Mouse (Mus musculus) forebrain, embryonic 11.5 days (tissue): ENCODE data around the gene Myocos. TPM values are rescaled to one million over a fixed set of nuclear protein-coding genes. Genes with fewer than 3 reads are reported as not detected.
"Not testable (repeated sequence)": the region's sequence is repeated elsewhere in the genome, so short reads cannot be mapped to it uniquely, and the experiment has no call there.

Experiments used
- ATAC-seq: fragments of 200-750 bp; cut with Nextera tagmentation; replicated peaks from 2 replicates; pipeline ENCODE4 v1.8.0; 2017; ENCODE audit warnings: moderate TSS enrichment; ENCODE audit not compliant: low FRiP score
- DNase-seq: peaks from one replicate; pipeline ENCODE4 v3.0.0-alpha.2; 2017; ENCODE audit warnings: low spot score
- H3K27ac ChIP-seq: fragments of 300-500 bp; sonication (generic); 2 replicates; pipeline ENCODE4 v1.5.1; 2014; ENCODE audit warnings: low read depth, low read length
- H3K27me3 ChIP-seq: fragments of 300-500 bp; sonication (generic); 2 replicates; pipeline ENCODE4 v1.6.1; 2014; ENCODE audit warnings: mild to moderate bottlenecking, low read length, mixed read lengths; ENCODE audit not compliant: control insufficient read depth, insufficient read depth
- H3K36me3 ChIP-seq: fragments of 300-500 bp; sonication (generic); 2 replicates; pipeline ENCODE4 v1.6.1; 2014; ENCODE audit warnings: mild to moderate bottlenecking, low read length, moderate library complexity, mixed read lengths; ENCODE audit not compliant: control insufficient read depth, insufficient read depth
- H3K4me1 ChIP-seq: fragments of 300-500 bp; sonication (generic); replicated peaks from 2 replicates; pipeline ENCODE4 v1.6.1; 2014; ENCODE audit warnings: low read length, mixed read lengths; ENCODE audit not compliant: control insufficient read depth, insufficient read depth
- H3K4me2 ChIP-seq: fragments of 300-500 bp; sonication (generic); 2 replicates; pipeline ENCODE4 v1.6.1; 2014; ENCODE audit warnings: low read depth, mild to moderate bottlenecking, low read length, moderate library complexity, mixed read lengths; ENCODE audit not compliant: severe bottlenecking
- H3K4me3 ChIP-seq: fragments of 300-500 bp; sonication (generic); 2 replicates; pipeline ENCODE4 v1.5.1; 2014; ENCODE audit warnings: low read depth, low read length
- H3K9ac ChIP-seq: fragments of 300-500 bp; sonication (generic); 2 replicates; pipeline ENCODE4 v1.6.1; 2014; ENCODE audit warnings: low read length
- H3K9me3 ChIP-seq: fragments of 300-500 bp; sonication (generic); 2 replicates; pipeline ENCODE4 v1.6.1; 2016; ENCODE audit warnings: low read length, mixed read lengths; ENCODE audit not compliant: control insufficient read depth
- WGBS: fragments of 180-500 bp; shearing (Covaris S2); extraction: QIAGEN DNeasy Blood & Tissue Kit; methylation state at CpG from one replicate; pipeline ENCODE4 v1.1.7; 2014; 5-methylcytosine and 5-hydroxymethylcytosine counted together
- polyA plus RNA-seq: library from polyadenylated mRNA; unstranded; fragments of >200 nt; fragmentation: Nextera tagmentation; extraction: Ambion mirVana; gene quantifications from 2 replicates; pipeline ENCODE4 v1.2.1, GENCODE M21; 2014

Myocos gene
- polyA plus RNA-seq, 1 experiment from 2014 or later: not detected

- H3K9me3 ChIP-seq, H3K4me2 ChIP-seq, DNase-seq, H3K9ac ChIP-seq, H3K4me3 ChIP-seq, ATAC-seq, H3K27ac ChIP-seq, H3K36me3 ChIP-seq, H3K27me3 ChIP-seq, H3K4me1 ChIP-seq: not testable (repeated sequence)
- WGBS: 96% methylated on average over 15 of the region's 15 CpGs
These were observed 29.7 kb downstream of the Myocos start for GRCm38 (mm10) chr1:162628326-162628725.

DNA sequence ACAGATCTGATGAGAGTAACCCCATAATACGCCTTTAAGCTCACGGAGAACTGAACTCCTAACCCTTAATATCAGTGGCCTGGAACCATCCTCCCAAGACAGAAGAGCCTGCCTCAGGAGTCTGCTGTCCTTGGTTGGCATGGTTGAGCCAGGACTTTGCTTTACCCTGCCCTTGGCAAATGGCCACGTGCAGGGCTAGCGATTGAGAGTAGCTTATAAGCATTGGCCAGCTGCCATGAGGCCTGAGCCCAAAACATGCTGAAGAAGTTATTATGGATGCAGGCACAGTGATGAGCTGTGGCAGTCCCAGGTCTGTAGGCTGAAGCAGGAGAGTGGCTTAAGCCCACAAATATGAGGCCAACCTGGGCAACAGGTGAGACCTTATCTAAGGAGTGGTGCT lies 30.2 kb downstream of the Myocos start:
- not testable (repeated sequence) for DNase-seq, ATAC-seq

DNA sequence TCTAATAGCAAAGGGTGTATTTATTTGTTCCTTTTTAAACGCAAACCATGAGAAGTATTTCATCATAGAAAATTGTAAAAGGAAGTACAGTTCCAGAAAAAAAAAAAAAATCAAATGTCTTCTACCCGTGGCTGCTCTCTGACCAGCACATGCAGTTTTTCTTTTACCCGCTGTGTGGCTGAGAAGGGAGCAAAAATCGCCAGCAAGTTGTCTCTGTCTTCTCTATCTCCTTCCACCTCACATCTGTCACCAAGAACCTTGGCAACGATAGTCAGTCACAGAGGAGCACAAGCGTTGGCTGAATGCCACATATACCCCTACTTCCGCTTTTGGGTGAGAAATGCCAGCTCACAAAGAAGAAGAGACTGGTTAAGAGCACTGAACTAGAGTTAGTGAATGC lies 32.8 kb downstream of the Myocos start:
- H3K4me1 ChIP-seq: no peaks in the 10 kb centered on the region
- H3K27me3 ChIP-seq: no peaks in the 10 kb centered on the region
- H3K4me3 ChIP-seq: no peak overlapping the region
- H3K27ac ChIP-seq: no peak overlapping the region
- DNase-seq: no peak
- H3K9ac ChIP-seq: no peak overlapping the region
- no peak for ATAC-seq
- H3K4me2 ChIP-seq: no peak overlapping the region
- 75% methylated on average over 7 of the region's 7 CpGs for WGBS
- H3K9me3 ChIP-seq: no peaks in the 10 kb centered on the region
- H3K36me3 ChIP-seq: no peaks in the 10 kb centered on the region

More for the DNA sequence above, 30.2 kb downstream of the Myocos start:
- not testable (repeated sequence) for H3K9ac ChIP-seq, H3K9me3 ChIP-seq, H3K36me3 ChIP-seq, H3K27ac ChIP-seq, H3K4me2 ChIP-seq, H3K4me3 ChIP-seq, H3K27me3 ChIP-seq, H3K4me1 ChIP-seq
- 92% methylated on average over 4 of the region's 4 CpGs for WGBS

GRCm38 (mm10) chr1:162623895-162624294 lies 34.1 kb downstream of the Myocos start:
- Histone ChIP-seq H3K36me3 (no peaks in the 10 kb centered on the region), H3K9ac (no peak overlapping the region), H3K27me3 (no peaks in the 10 kb centered on the region), H3K4me1 (no peaks in the 10 kb centered on the region), H3K4me3 (no peak overlapping the region), H3K9me3 (no peaks in the 10 kb centered on the region), H3K4me2 (no peak overlapping the region), H3K27ac (no peak overlapping the region)
- no peak for ATAC-seq
- 58% methylated on average over 4 of the region's 4 CpGs for WGBS
- no peak for DNase-seq

GRCm38 (mm10) chr1:162620487-162620886 lies 37.5 kb downstream of the Myocos start:
- Histone ChIP-seq H3K4me2 (no peak overlapping the region), H3K4me1 (no peaks in the 10 kb centered on the region), H3K9ac (no peak overlapping the region), H3K9me3 (no peaks in the 10 kb centered on the region), H3K4me3 (no peak overlapping the region), H3K27ac (no peak overlapping the region), H3K36me3 (no peaks in the 10 kb centered on the region), H3K27me3 (no peaks in the 10 kb centered on the region)
- 77% methylated on average over 4 of the region's 4 CpGs for WGBS
- ATAC-seq (no peak), DNase-seq (no peak)

GRCm38 (mm10) chr1:162615511-162615910 lies 42.5 kb downstream of the Myocos start:
- no peaks in the 10 kb centered on the region for H3K36me3 ChIP-seq
- no peaks in the 10 kb centered on the region for H3K9me3 ChIP-seq
- no peak for ATAC-seq
- H3K27me3 ChIP-seq: no peaks in the 10 kb centered on the region
- H3K4me2 ChIP-seq: no peak overlapping the region
- H3K4me1 ChIP-seq: no peaks in the 10 kb centered on the region
- no peak overlapping the region for H3K27ac ChIP-seq
- no peak for DNase-seq
- H3K9ac ChIP-seq: no peak overlapping the region
- WGBS: 86% methylated on average over 1 of the region's 1 CpGs
- H3K4me3 ChIP-seq: no peak overlapping the region

GRCm38 (mm10) chr1:162611191-162611590 lies 46.8 kb downstream of the Myocos start:
- ATAC-seq (no peak), DNase-seq (no peak)
- H3K4me1 ChIP-seq: no peaks in the 10 kb centered on the region
- H3K4me3 ChIP-seq: no peak overlapping the region
- no peak overlapping the region for H3K9ac ChIP-seq
- H3K4me2 ChIP-seq: no peak overlapping the region
- 51% methylated on average over 4 of the region's 4 CpGs for WGBS
- no peaks in the 10 kb centered on the region for H3K9me3 ChIP-seq
- H3K27me3 ChIP-seq: no peaks in the 10 kb centered on the region
- no peak overlapping the region for H3K27ac ChIP-seq
- H3K36me3 ChIP-seq: no peaks in the 10 kb centered on the region

DNA sequence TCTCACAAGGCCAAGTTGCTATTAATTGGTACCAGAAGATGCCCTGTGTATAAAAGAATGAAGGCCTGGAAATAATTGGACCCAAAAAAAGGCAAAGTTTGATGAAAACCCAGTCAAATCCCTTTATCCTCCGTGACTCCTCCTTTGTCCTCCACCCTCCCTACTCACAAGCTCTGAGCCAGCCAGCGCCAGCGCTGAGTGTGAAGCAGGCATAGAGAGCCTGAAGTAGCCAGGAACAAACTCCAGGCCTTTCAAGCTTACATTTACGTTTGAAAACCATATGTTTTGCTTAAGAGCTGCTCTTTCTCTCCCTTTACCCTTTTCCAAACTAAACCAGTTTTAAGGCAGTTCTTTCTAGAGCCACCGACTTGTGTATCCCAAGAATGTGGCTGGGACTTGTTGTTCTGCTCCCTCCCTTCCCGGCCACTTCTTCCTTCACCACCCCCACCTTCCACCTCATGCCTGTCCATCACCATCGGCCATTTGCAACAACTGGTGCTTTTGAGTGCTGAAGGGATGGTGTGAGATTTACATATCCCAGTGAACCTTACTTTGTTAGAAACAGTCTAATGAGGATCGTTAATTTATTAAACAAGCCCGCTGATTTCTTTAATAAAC lies 48.3 kb downstream of the Myocos start:
- H3K36me3 ChIP-seq: no peaks in the 10 kb centered on the region
- DNase-seq (no peak), ATAC-seq (no peak)
- no peaks in the 10 kb centered on the region for H3K9me3 ChIP-seq
- no peak overlapping the region for H3K4me2 ChIP-seq
- no peaks in the 10 kb centered on the region for H3K4me1 ChIP-seq
- no peak overlapping the region for H3K27ac ChIP-seq
- H3K27me3 ChIP-seq: no peaks in the 10 kb centered on the region
- H3K4me3 ChIP-seq: no peak overlapping the region
- 38% methylated on average over 9 of the region's 9 CpGs for WGBS
- no peak overlapping the region for H3K9ac ChIP-seq

GRCm38 (mm10) chr1:162608127-162608526 lies 49.9 kb downstream of the Myocos start:
- H3K4me3 ChIP-seq: no peak overlapping the region
- H3K27ac ChIP-seq: no peak overlapping the region
- no peaks in the 10 kb centered on the region for H3K4me1 ChIP-seq
- H3K27me3 ChIP-seq: no peaks in the 10 kb centered on the region
- no peaks in the 10 kb centered on the region for H3K36me3 ChIP-seq
- no peaks in the 10 kb centered on the region for H3K9me3 ChIP-seq
- ATAC-seq (no peak), DNase-seq (no peak)
- no peak overlapping the region for H3K4me2 ChIP-seq
- 12% methylated on average over 1 of the region's 1 CpGs for WGBS
- no peak overlapping the region for H3K9ac ChIP-seq
